Mouse (Mus musculus): ENCODE results near the gene Epha6.

Gene Epha6

GRCm38 (mm10) chr16:60264719-60265508, 340.4 kb downstream of the Epha6 start:
- DNase-seq = no peak

- DNase-seq = no peak
Observed at GRCm38 (mm10) chr16:60258151-60258635, 347.1 kb downstream of the Epha6 start.

- no peak for DNase-seq
Observed at GRCm38 (mm10) chr16:60257623-60258022, 347.7 kb downstream of the Epha6 start.

DNA sequence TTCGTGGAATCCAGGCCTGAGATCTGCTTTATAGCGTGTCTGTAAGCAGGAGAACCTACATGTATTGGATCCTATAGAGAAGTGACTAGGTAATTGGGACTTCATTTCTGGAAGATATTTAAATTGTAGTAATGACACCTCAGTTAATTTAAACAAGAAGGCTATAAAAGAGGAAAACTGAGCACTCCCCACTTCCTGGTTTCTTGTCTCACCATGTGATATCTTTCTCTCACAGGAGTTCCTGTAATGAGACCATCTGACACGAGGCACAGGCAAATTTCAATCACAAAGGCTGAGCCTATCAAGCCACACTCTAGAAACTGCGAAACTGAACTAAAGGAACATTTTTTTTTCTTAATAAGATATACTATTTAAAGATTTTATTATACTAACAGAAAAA, 348.3 kb downstream of the Epha6 start:
- DNase-seq = no peak

DNA sequence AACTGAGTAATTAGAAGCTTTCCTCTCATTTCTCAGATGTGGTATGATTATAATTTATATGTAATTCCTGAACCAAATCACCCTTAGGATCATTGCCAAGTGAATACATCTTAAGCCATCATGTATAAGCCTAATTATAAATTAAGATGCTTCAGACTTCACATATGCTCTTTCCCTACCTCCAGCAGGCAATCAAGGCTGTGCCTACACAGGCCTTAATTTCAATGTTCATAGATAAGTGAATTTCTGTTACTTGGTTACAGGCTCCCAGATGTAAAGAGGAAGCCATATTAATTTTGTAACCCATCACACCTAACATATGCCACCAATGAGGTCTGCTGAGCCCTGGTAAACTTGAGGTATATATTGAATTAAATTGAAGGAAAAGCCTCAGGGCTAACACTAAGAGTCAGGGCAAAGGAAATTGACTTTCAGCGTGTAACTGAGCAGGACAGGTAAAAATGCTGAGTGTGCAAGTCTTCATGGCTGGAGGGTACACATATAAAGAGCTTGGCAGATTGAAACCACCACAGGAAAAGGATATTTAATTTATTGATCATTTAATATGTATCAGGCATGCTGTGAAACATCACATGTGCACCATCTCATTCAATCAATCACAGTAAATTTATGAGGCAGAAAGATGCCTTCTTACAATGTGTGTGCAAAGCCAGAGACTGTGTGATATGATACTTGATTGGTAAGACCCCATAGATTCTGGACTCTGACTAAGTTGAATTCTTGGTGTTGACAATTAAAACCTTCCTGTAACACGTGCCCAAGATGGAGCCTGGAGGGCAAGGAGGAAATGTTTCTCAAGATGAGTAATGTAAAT, 365.8 kb downstream of the Epha6 start:
- DNase-seq = no peak

DNA sequence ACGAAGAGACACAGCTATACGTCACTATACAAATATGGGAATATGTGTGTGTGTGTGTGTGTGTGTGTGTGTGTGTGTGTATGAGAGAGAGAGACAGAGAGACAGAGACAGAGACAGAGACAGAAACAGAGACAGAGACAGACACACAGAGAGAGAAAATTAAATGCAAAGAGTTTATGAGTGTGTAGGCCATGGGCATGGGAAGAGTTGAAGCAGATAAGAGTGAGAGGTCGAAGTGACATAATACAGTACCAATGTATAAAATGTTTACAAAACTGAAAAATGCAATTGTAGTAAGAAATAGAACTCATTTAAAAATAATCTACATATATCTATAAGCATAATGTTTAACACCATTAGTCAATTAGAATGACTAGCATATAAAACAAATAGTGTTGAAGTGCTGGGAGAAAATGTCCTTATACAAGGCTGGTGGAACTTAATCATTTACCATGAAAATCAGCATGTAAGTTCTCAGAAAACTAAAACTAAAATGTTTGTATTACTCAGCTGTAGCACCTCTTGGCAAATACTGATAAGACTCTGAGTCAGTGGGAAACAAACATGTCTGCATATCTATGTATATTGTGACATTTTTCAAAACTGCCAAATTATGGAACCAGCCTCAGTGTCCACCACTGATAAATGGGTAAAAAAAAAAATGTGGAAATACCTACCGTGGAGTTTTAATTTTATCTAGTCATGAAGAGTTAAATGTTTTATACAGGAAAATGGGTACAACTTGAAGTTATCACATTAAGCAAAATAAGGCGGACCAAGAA, 371.2 kb downstream of the Epha6 start:
- DNase-seq = no peak

DNA sequence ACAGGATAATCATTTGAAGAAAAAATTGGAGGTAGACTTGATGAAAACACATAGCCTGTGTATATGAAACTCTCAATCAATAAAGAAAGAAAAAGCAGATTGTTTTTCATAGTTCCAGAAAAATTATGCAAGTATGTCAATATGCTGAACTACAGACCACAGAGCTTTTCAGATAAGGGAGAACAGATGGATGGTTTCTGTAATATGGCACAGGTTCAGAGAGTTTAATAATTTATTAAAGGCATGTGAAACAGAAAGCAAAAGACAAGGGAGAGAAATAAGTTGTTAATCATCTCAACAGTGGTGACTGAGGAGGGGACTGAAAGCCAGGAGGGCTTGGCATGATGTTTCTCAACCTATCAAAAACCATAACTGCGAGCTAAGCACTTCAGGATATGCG, 372.3 kb downstream of the Epha6 start:
- DNase-seq = peak; percentile 1 to 3

- no peak for DNase-seq
Observed at GRCm38 (mm10) chr16:60209151-60209550, 396.2 kb downstream of the Epha6 start.

- no peak for DNase-seq
Observed at GRCm38 (mm10) chr16:60175580-60175979, 429.8 kb downstream of the Epha6 start.

- no peak for DNase-seq
Observed at GRCm38 (mm10) chr16:60152439-60152838, 452.9 kb downstream of the Epha6 start.

DNA sequence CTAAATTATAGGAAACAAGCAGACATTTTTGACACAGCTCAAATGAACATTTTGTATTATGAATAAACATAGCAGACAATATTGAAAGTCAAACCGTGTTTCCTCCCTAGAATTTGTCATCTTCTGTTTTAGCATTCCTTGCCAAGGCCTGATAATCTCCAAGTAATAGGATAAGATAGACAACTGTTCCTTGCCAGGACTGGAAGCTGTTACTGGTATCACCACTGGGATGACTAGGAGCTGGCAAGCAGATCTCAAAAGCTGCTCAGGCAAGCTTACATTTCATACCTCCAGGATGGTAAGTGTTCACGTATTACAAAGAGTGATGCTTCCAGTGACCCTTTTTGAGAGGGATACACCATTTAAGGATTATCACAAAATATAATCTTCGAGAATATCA, 461.0 kb downstream of the Epha6 start:
- DNase-seq = no peak

DNA sequence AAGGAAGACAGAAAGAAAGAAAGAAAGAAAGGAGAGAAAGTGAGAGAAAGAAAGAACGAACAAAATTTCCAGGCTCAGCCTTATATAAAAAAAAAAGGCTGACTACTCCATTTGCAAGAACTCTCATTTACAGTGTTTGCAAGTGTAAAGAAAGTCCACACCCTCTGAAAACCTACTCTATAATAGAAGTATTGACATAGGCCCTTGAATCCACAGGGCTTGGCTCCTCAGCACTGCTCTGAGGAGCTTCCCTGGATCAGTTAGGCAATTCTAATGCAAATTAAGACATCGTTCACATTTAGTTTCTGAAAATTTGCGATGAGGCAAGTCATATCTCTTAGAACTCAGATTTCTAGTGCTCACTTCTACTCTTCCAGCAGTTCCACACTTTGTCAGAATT, 483.9 kb downstream of the Epha6 start:
- no peak for DNase-seq

DNA sequence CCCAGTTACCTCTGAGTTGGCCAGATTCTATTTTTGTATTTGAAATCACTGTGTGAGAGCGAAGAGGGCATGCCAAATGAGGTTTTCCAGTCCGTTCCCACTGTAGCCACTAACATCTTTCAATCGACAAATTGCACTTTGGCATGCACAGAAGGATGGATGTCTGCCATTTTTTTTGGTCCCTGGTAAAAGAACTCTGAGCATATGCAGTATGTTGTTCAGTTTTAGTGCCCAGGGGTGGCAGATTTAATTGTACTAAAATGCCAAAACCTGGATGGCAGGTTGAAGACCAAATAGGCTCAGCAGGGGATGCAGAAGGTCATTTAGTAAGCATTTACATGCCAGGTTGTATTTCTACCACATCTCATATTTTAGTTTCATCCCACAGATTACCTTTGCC, 503.1 kb downstream of the Epha6 start:
- no peak for DNase-seq

- no peak for DNase-seq
Observed at GRCm38 (mm10) chr16:60095333-60095732, 510.0 kb downstream of the Epha6 start.

DNA sequence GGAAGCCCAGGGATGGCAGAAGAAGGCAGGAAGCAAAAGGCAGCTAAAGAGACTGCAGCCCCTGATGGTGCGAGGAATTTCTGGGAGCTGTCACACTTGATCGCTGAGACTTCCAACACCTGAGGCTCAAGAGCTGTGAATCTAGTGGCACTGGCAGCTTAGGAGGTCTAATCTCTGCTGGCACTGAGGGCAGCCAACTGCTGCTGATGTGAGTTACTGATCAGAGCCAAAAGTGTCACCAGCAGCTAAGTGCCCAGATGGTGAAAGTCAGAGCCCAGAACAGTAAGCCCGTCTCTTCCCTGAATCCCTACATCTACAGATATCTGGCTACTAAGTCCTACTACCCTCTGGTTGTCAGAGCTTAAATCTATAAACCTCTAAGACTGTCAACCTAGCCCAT, 518.4 kb downstream of the Epha6 start:
- no peak for DNase-seq

GRCm38 (mm10) chr16:60070457-60071112, 534.7 kb downstream of the Epha6 start:
- no peak for DNase-seq

DNA sequence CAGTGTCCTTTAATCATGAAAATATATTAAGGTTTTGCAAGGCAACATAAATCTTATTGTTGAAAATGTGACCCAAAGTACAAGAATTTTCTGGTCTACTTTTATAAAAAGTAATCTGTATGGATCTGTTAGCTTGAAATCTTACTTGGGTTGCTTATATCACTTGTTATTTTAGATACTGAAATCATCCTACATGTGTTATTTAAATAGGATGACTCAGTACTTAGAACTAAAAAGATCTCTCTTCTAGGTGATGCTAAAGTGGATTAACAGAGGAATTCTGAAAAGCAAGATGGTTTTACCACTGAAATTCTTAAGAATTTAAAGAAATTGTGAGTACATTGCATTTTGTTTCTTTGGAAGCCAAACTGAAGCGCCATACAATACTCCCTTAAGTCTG, 561.5 kb downstream of the Epha6 start:
- DNase-seq = no peak

DNA sequence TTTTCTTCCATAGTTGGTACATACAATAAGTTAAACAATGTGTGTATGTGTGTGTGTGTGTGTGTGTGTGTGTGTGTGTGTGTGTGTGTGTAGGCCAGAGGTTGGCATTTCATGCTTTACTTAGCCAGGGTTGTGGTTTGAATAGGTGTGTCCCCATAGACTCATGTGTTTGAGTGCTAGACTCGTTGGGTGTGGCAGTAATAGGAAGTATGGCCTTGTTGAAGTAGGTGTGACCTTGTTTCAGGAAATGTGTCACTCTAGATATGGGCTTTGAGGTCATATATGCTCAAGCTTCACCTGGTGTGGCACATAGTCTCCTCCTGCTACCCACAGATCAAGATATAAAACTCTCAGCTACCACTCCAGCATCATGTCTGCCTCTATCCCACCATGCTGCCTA, 577.0 kb downstream of the Epha6 start:
- DNase-seq = no peak

DNA sequence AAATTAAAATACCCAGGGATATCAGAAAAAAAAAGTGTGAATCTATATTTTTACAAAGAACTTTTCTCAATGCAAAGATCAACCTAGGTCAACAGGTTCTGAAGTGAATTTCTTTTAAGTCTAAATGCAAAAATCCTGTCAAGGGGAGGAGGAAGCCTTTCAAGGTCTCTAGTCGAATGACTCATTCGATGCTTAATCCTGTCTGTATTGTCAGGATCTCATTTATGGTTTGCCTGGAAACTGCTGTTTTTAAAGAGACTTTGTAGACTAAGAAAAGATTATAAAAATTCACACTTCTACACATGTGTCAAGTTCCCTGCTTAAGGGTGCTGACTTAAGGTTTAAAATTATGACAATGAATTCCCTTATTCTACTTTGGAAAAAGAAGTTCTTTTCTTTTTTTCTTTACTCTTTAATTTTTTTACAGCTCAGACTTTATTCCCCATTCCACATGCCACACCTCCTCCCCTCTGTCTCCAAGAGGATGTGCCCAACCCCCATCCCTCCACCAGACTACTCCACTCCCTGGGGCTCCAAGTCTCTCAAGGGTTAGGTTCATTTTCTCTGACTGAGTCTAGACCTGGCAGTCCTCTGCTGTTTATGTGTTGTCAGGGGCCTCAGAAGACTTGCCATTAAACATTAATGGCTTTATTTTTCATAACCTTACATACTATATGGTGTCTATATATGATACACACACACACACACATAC, 598.3 kb downstream of the Epha6 start:
- DNase-seq = no peak

GRCm38 (mm10) chr16:59969816-59970215, 635.5 kb downstream of the Epha6 start:
- DNase-seq = no peak

DNA sequence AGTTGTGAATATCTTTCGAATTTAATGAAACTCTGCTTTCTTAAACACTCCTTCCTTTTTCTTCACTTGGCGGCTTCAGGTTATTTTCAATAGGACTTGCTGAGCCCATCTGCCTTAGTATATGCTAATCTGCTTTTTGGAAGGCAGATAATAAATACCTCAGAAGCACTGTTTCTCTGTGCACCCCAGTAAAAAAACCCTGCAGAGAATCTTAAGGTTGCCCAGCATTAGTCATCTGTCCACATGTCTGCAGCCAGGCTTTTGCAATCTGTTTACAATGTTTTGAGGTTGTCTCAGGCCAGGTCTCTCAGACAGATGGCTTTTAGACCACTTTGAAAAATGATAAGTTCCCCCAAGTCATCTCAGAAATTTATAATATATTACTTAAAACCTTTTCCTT, 649.6 kb downstream of the Epha6 start:
- no peak for DNase-seq

GRCm38 (mm10) chr16:59923696-59924095, 681.6 kb downstream of the Epha6 start:
- DNase-seq = no peak
